Mouse (Mus musculus) kidney, postnatal 0 days (tissue): ENCODE results near the gene Prmt1. TPM values are rescaled to one million over a fixed set of nuclear protein-coding genes. Genes with fewer than 3 reads are reported as not detected.

Experiments
- ATAC-seq: fragments of 200-750 bp; cut with Nextera tagmentation; replicated peaks from 2 replicates; pipeline ENCODE4 v1.8.0; 2017; ENCODE audit warnings: low read depth, moderate number of reproducible peaks, moderate TSS enrichment, moderate library complexity; ENCODE audit not compliant: low FRiP score
- DNase-seq: peaks from one replicate; pipeline ENCODE4 v3.0.0-alpha.2; 2016; ENCODE audit warnings: low spot score
- H3K27ac ChIP-seq: fragments of 300-500 bp; sonication (generic); 2 replicates; pipeline ENCODE4 v1.5.1; 2014; ENCODE audit warnings: mild to moderate bottlenecking
- H3K27me3 ChIP-seq: fragments of 300-500 bp; sonication (generic); 2 replicates; pipeline ENCODE4 v1.6.1; 2014; ENCODE audit warnings: low read length, mixed read lengths; ENCODE audit not compliant: insufficient read depth
- H3K36me3 ChIP-seq: fragments of 300-500 bp; sonication (generic); 2 replicates; pipeline ENCODE4 v1.6.1; 2014; ENCODE audit warnings: low read length, mixed read lengths; ENCODE audit not compliant: insufficient read depth
- H3K4me1 ChIP-seq: fragments of 300-500 bp; sonication (generic); replicated peaks from 2 replicates; pipeline ENCODE4 v1.6.1; 2014; ENCODE audit warnings: antibody characterized with exemption, low read length, mixed read lengths; ENCODE audit not compliant: insufficient read depth
- H3K4me2 ChIP-seq: fragments of 300-500 bp; sonication (generic); 2 replicates; pipeline ENCODE4 v1.6.1; 2014; ENCODE audit warnings: mild to moderate bottlenecking, low read length, moderate library complexity, mixed read lengths
- H3K4me3 ChIP-seq: fragments of 300-500 bp; sonication (generic); replicated peaks from 2 replicates; pipeline ENCODE4 v1.5.1; 2014; ENCODE audit warnings: low read depth, low read length
- H3K9ac ChIP-seq: fragments of 300-500 bp; sonication (generic); 2 replicates; pipeline ENCODE4 v1.6.1; 2014; ENCODE audit warnings: low read depth, low read length
- H3K9me3 ChIP-seq: fragments of 300-500 bp; sonication (generic); replicated peaks from 2 replicates; pipeline ENCODE4 v1.6.1; 2016; ENCODE audit warnings: low read length, inconsistent platforms, mixed read lengths
- CTCF ChIP-seq: IDR thresholded peaks from 2 replicates; pipeline ENCODE4 v1.5.1; 2016; ENCODE audit warnings: antibody characterized with exemption, low read depth, mild to moderate bottlenecking, moderate library complexity
- WGBS: fragments of 180-500 bp; shearing (Covaris S2); extraction: QIAGEN DNeasy Blood & Tissue Kit; methylation state at CpG from one replicate; pipeline ENCODE4 v1.1.7; 2014; 5-methylcytosine and 5-hydroxymethylcytosine counted together
- polyA plus RNA-seq: library from polyadenylated mRNA; unstranded; fragments of >200 nt; fragmentation: Nextera tagmentation; extraction: Ambion mirVana; gene quantifications from 2 replicates; pipeline ENCODE4 v1.2.1, GENCODE M21; 2015

Gene Prmt1
- polyA plus RNA-seq, 1 experiment from 2014 or later: 414 TPM

DNA sequence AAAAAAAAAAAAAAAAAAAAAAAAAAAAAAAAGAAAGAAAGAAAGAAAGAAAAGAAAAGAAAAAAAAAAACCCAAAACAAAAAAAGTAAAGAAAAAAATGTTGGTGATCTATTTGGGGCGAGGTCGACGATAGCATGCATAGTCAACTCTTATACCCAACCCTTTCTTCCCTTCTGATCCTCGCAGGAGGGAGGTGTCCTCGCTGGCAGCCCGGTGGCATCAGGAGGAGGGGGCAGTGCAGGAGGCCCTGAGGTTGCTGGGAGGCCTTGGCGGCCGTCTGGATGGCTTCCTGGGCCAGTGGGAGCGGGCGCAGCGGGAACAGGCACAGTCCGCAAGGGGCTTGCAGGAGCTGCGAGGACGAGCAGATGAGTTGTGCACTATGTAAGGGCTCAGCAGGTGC, 32.8 kb downstream of the Prmt1 start:
- ATAC-seq (no peak), DNase-seq (no peak)
- Histone ChIP-seq H3K27ac (no peak overlapping the region), H3K36me3 (no peaks in the 10 kb centered on the region), H3K4me2 (no peak overlapping the region), H3K9me3 (no peaks in the 10 kb centered on the region), H3K4me3 (no peak overlapping the region), H3K27me3 (no peaks in the 10 kb centered on the region), H3K9ac (no peak overlapping the region), H3K4me1 (0 out of 2 replicates have a peak, but pooled peaks cover 3% of the 10 kb centered on the region)
- no peak for TF ChIP-seq CTCF
- WGBS: 62% methylated on average over 14 of the region's 14 CpGs

DNA sequence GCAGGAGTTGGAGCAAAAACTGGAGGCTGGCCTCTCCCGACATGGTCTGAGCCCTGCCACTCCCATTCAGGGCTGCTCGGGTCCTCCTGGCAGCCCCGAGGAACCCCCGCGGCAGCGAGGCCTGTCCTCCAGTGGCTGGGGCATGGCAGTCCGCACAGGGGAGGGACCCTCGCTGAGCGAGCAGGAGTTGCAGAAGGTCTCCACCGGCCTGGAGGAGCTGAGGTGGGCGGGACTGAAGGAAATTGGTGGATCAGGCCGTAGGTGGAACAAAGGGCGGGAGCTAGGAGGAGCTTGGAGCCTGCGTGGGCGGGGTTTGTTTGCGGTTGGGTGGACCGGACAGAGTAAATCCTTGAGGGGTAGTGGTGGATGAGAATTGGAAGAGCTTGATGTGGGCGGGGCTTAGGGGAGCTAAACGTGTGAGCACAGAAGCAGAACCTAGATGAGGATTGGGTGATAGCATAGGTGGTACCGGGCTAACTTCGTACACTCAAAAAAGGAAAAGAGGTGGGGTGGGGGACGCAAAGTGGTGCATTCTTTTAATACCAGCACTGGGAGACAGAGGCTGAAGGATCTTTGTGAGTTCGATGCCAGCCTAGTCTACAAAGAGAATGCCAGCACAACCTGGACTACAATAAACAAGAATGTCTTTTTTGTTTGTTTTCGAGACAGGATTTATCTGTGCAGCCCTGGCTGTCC, 33.6 kb downstream of the Prmt1 start:
- Histone ChIP-seq H3K4me1 (0 out of 2 replicates have a peak, but pooled peaks cover 3% of the 10 kb centered on the region), H3K9ac (peak overlapping the region; percentile 59), H3K4me2 (peak overlapping the region; percentile 96), H3K27ac (peak overlapping the region; percentile 84), H3K27me3 (no peaks in the 10 kb centered on the region), H3K36me3 (no peaks in the 10 kb centered on the region), H3K9me3 (no peaks in the 10 kb centered on the region), H3K4me3 (peak overlapping the region; percentile 52)
- WGBS: 6% methylated on average over 24 of the region's 24 CpGs
- ATAC-seq: peak; percentile 91
- TF ChIP-seq CTCF: no peak
- peak; percentile 99 for DNase-seq

DNA sequence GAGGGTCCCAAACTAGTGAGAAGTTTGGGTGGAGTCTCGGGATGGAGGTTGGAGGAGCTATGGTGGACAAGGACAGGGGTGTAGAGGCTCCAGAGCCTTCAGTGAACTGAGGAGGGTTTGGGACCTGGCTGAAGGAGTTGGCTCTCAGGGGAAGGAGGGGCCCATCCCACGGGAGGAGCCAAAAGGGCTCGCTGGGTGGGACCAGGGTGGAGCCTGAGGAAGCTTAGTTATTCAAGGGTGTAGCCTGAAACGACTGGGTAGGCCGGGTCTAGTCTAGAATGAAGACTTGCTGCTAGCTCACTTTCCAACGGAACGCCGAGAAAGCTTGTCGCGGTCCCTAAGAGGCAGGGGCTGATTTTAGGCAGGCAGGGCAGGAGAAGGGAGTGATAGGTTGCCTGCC, 34.4 kb downstream of the Prmt1 start:
- peak; percentile 81 for ATAC-seq

GRCm38 (mm10) chr7:44949922-44950321, 36.4 kb downstream of the Prmt1 start:
- H3K4me3 ChIP-seq: no peak overlapping the region
- ATAC-seq (no peak), DNase-seq (no peak)
- H3K27me3 ChIP-seq: no peaks in the 10 kb centered on the region
- WGBS: 71% methylated on average over 6 of the region's 6 CpGs
- H3K4me1 ChIP-seq: 0 out of 2 replicates have a peak, but pooled peaks cover 3% of the 10 kb centered on the region
- no peak for TF ChIP-seq CTCF
- H3K9ac ChIP-seq: no peak overlapping the region
- H3K9me3 ChIP-seq: no peaks in the 10 kb centered on the region
- no peaks in the 10 kb centered on the region for H3K36me3 ChIP-seq
- H3K4me2 ChIP-seq: no peak overlapping the region
- H3K27ac ChIP-seq: no peak overlapping the region

More for the DNA sequence above, 34.4 kb downstream of the Prmt1 start:
- H3K9me3 ChIP-seq: no peaks in the 10 kb centered on the region
- no peak for TF ChIP-seq CTCF
- H3K27me3 ChIP-seq: no peaks in the 10 kb centered on the region
- H3K4me3 ChIP-seq: peak overlapping the region; percentile 52
- H3K27ac ChIP-seq: peak overlapping the region; percentile 84
- H3K36me3 ChIP-seq: no peaks in the 10 kb centered on the region
- H3K9ac ChIP-seq: peak overlapping the region; percentile 59
- H3K4me2 ChIP-seq: peak overlapping the region; percentile 96
- peak; percentile 92 for DNase-seq
- H3K4me1 ChIP-seq: 0 out of 2 replicates have a peak, but pooled peaks cover 3% of the 10 kb centered on the region
- WGBS: under 1% methylated on average over 10 of the region's 10 CpGs

GRCm38 (mm10) chr7:44942904-44943303, 43.5 kb downstream of the Prmt1 start, which contains the start of gene Tsks:
Gene Tsks, plus strand, starts transcription at chr7:44943204.
- H3K27ac ChIP-seq: no peak within 1 kb of the TSS
- H3K4me1 ChIP-seq: no peaks in the 10 kb centered on the region
- no peaks in the 10 kb centered on the region for H3K9me3 ChIP-seq
- H3K27me3 ChIP-seq: no peaks in the 10 kb centered on the region
- no peak within 1 kb of the TSS for H3K4me2 ChIP-seq
- no peak within 1 kb of the TSS for H3K9ac ChIP-seq
- no peak for DNase-seq
- H3K36me3 ChIP-seq: no peaks in the 10 kb centered on the region
- no peak for ATAC-seq
- H3K4me3 ChIP-seq: no peak within 1 kb of the TSS
- WGBS: 80% methylated on average over 7 of the region's 7 CpGs
- TF ChIP-seq CTCF: no peak

- Histone ChIP-seq H3K36me3 (no peaks in the 10 kb centered on the region), H3K4me3 (no peak overlapping the region), H3K4me2 (no peak overlapping the region), H3K27ac (no peak overlapping the region), H3K9me3 (peaks cover 6% of the 10 kb centered on the region; the same call in 1 of the 2 replicates), H3K9ac (no peak overlapping the region), H3K4me1 (no peaks in the 10 kb centered on the region), H3K27me3 (no peaks in the 10 kb centered on the region)
- ATAC-seq: no peak
- no peak for DNase-seq
- 88% methylated on average over 4 of the region's 4 CpGs for WGBS
- TF ChIP-seq CTCF: no peak
Measured at GRCm38 (mm10) chr7:44938680-44939079, 47.7 kb downstream of the Prmt1 start.
